Mouse (Mus musculus) testis, adult 2 months (tissue): ENCODE measurements around the gene Klhl10.

Experiments used
- CTCF ChIP-seq: fragments of 200-500 bp; IDR thresholded peaks from 2 replicates; pipeline ENCODE4 v1.5.1; 2012; ENCODE audit warnings: low read depth, mild to moderate bottlenecking, inconsistent platforms, low read length, moderate library complexity; ENCODE audit not compliant: control insufficient read depth, insufficient read depth, insufficient replicate concordance
- POLR2A ChIP-seq: fragments of 200-500 bp; IDR thresholded peaks from 2 replicates; pipeline ENCODE4 v1.6.1; 2012; ENCODE audit warnings: low read depth, mild to moderate bottlenecking, inconsistent platforms, low read length, moderate library complexity; ENCODE audit not compliant: control insufficient read depth

DNA sequence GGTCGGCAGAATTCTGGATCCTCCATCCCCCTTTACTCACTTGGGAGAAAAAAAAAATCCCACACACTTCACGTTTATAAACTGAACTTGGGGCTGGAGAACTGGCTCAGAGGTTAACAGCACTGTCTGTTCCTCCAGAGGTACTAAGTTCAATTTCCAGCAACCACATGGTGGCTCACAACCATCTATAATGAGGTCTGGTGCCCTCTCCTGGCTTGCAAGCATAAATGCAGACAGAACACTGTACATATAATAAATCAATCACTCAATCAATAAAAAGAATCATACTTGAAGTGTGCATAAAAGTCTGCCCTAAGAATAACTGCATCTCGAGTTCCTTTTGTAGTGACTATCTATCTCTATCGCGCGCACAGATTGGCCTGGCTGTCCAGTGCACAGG is 49.2 kb downstream of the Klhl10 start:
- no peak for TF ChIP-seq CTCF
- TF ChIP-seq POLR2A = no peak
